Mouse (Mus musculus) CH12.LX (cell line): Measurements from ENCODE around the gene Esrrb. TPM values are rescaled to one million over a fixed set of nuclear protein-coding genes. Genes with fewer than 3 reads are reported as not detected.

Experiments
- DNase-seq: peaks from one replicate; pipeline ENCODE4 v3.0.0-alpha.2; 2013; ENCODE audit errors: extremely low read depth
- H3K27ac ChIP-seq: 2 replicates; pipeline ENCODE4 v1.5.1; 2012; ENCODE audit warnings: low read depth, mild to moderate bottlenecking, control low read depth, moderate library complexity; ENCODE audit not compliant: insufficient read depth
- H3K27me3 ChIP-seq: replicated peaks from 2 replicates; pipeline ENCODE3; 2012; ENCODE audit warnings: inconsistent platforms
- H3K36me3 ChIP-seq, 2 experiments: replicated peaks in 1 of 2; 2 replicates each; pipeline versions ENCODE3 to v1.6.1; 2012; ENCODE audit warnings: inconsistent platforms in 1 of 2, low read length in 1 of 2, mild to moderate bottlenecking in 1 of 2, mixed read lengths in 1 of 2, moderate library complexity in 1 of 2; ENCODE audit not compliant: control insufficient read depth in 1 of 2, insufficient read depth in 1 of 2
- H3K4me1 ChIP-seq, 2 experiments: 2 replicates each; pipeline ENCODE4 v1.6.1; 2012; ENCODE audit warnings: inconsistent platforms in 1 of 2, moderate library complexity in 1 of 2; ENCODE audit not compliant: insufficient read depth in 2 of 2, control insufficient read depth in 1 of 2
- H3K4me2 ChIP-seq: 2 replicates; pipeline ENCODE4 v1.6.1; 2012; ENCODE audit warnings: low read depth, mild to moderate bottlenecking, control low read depth; ENCODE audit not compliant: poor library complexity, insufficient read depth, severe bottlenecking
- H3K4me3 ChIP-seq, 3 experiments: fragments of 150-350 bp in 1 of 3; sonication (generic) in 1 of 3; replicated peaks in 1 of 3; 2 replicates each; pipeline versions ENCODE3 to v1.5.1; 2011 to 2012; ENCODE audit warnings: low read depth in 2 of 3, low read length in 2 of 3, mild to moderate bottlenecking in 2 of 3, moderate library complexity in 2 of 3, control low read depth in 1 of 3, improper control_type of control experiment in 1 of 3, inconsistent platforms in 1 of 3, mixed read lengths in 1 of 3; ENCODE audit not compliant: poor library complexity in 1 of 3
- H3K79me2 ChIP-seq: replicated peaks from 2 replicates; pipeline ENCODE4 v1.6.1; 2012; ENCODE audit warnings: mild to moderate bottlenecking, moderate library complexity; ENCODE audit not compliant: control insufficient read depth, poor library complexity, insufficient read depth, severe bottlenecking; ENCODE audit errors: extremely low read depth
- H3K9ac ChIP-seq: 2 replicates; pipeline ENCODE4 v1.6.1; 2012; ENCODE audit warnings: low read depth, mild to moderate bottlenecking, control low read depth, moderate library complexity; ENCODE audit not compliant: insufficient read depth
- H3K9me3 ChIP-seq: replicated peaks from 2 replicates; pipeline ENCODE3; 2012; ENCODE audit warnings: low read length, inconsistent platforms, mixed read lengths
- BHLHE40 ChIP-seq: IDR thresholded peaks from 2 replicates; pipeline ENCODE4 v1.6.1; 2011; ENCODE audit warnings: mild to moderate bottlenecking, low read depth, low read length, improper control_type of control experiment
- CHD2 ChIP-seq: IDR thresholded peaks from 2 replicates; pipeline ENCODE4 v1.6.1; 2011; ENCODE audit warnings: low read length, improper control_type of control experiment
- E2F4 ChIP-seq: IDR thresholded peaks from 2 replicates; pipeline ENCODE4 v1.6.1; 2011; ENCODE audit warnings: low read depth, low read length, improper control_type of control experiment; ENCODE audit not compliant: insufficient replicate concordance
- EP300 ChIP-seq: IDR thresholded peaks from 2 replicates; pipeline ENCODE4 v1.6.1; 2011; ENCODE audit warnings: low read length, improper control_type of control experiment
- ETS1 ChIP-seq: conservative IDR thresholded peaks from 2 replicates; pipeline ENCODE4 v1.6.1; 2012; ENCODE audit warnings: low read depth, mild to moderate bottlenecking, inconsistent platforms, low read length, improper control_type of control experiment, moderate library complexity
- GABPA ChIP-seq: IDR thresholded peaks from 2 replicates; pipeline ENCODE4 v1.6.1; 2012; ENCODE audit warnings: low read depth, low read length, improper control_type of control experiment, inconsistent platforms; ENCODE audit not compliant: insufficient replicate concordance
- JUN ChIP-seq: IDR thresholded peaks from 2 replicates; pipeline ENCODE4 v1.6.1; 2011; ENCODE audit warnings: low read depth, mild to moderate bottlenecking, low read length, improper control_type of control experiment, moderate library complexity; ENCODE audit not compliant: insufficient read depth
- KAT2A ChIP-seq: IDR thresholded peaks from 2 replicates; pipeline ENCODE4 v1.6.1; 2012; ENCODE audit warnings: low read length, improper control_type of control experiment, inconsistent platforms; ENCODE audit not compliant: insufficient replicate concordance
- MAFK ChIP-seq: IDR thresholded peaks from 2 replicates; pipeline ENCODE4 v1.6.1; 2011; ENCODE audit warnings: low read length, improper control_type of control experiment; ENCODE audit not compliant: insufficient replicate concordance
- MAX ChIP-seq: IDR thresholded peaks from 2 replicates; pipeline ENCODE4 v1.6.1; 2011; ENCODE audit warnings: low read length, improper control_type of control experiment
- MAZ ChIP-seq: IDR thresholded peaks from 2 replicates; pipeline ENCODE4 v1.6.1; 2012; ENCODE audit warnings: low read depth, mild to moderate bottlenecking, inconsistent platforms, low read length, improper control_type of control experiment, moderate library complexity
- MEF2A ChIP-seq: IDR thresholded peaks from 2 replicates; pipeline ENCODE4 v1.6.1; 2014; ENCODE audit warnings: low read depth, mild to moderate bottlenecking, inconsistent platforms, low read length, improper control_type of control experiment, borderline replicate concordance
- MYC ChIP-seq: IDR thresholded peaks from 2 replicates; pipeline ENCODE4 v1.6.1; 2011; ENCODE audit warnings: low read depth, mild to moderate bottlenecking, improper control_type of control experiment, low read length
- PAX5 ChIP-seq: IDR thresholded peaks from 2 replicates; pipeline ENCODE4 v1.6.1; 2012; ENCODE audit warnings: low read length, inconsistent platforms, mixed read lengths
- POLR2A ChIP-seq: IDR thresholded peaks from 2 replicates; pipeline ENCODE4 v1.6.1; 2011; ENCODE audit warnings: low read depth, mild to moderate bottlenecking, improper control_type of control experiment, low read length
- RCOR1 ChIP-seq: conservative IDR thresholded peaks from 2 replicates; pipeline ENCODE4 v1.6.1; 2012; ENCODE audit warnings: low read depth, mild to moderate bottlenecking, inconsistent platforms, low read length, improper control_type of control experiment
- SMC3 ChIP-seq: IDR thresholded peaks from 2 replicates; pipeline ENCODE4 v1.6.1; 2011; ENCODE audit warnings: low read depth, low read length, improper control_type of control experiment
- USF1 ChIP-seq: IDR thresholded peaks from 2 replicates; pipeline ENCODE4 v1.6.1; 2014; ENCODE audit warnings: low read depth, mild to moderate bottlenecking, inconsistent platforms, low read length, improper control_type of control experiment
- USF2 ChIP-seq: conservative IDR thresholded peaks from 2 replicates; pipeline ENCODE4 v1.6.1; 2011; ENCODE audit warnings: low read depth, low read length, improper control_type of control experiment
- ZKSCAN1 ChIP-seq: IDR thresholded peaks from 2 replicates; pipeline ENCODE4 v1.6.1; 2012; ENCODE audit warnings: low read depth, inconsistent platforms, low read length, improper control_type of control experiment, borderline replicate concordance
- ZMIZ1 ChIP-seq: IDR thresholded peaks from 2 replicates; pipeline ENCODE4 v1.6.1; 2012; ENCODE audit warnings: low read depth, mild to moderate bottlenecking, inconsistent platforms, low read length, improper control_type of control experiment
- ZNF384 ChIP-seq: IDR thresholded peaks from 2 replicates; pipeline ENCODE4 v1.6.1; 2012; ENCODE audit warnings: low read depth, low read length, improper control_type of control experiment, inconsistent platforms
- dilution Hi-C: fragments of 300-500 bp; cut with MboI; formaldehyde crosslinking; loops from 2 replicates; pipeline ENCODE4 v1.14.3; 2020; ENCODE audit warnings: low sequenced_read_pairs; ENCODE audit not compliant: extremely low pct_unique_long_range_greater_than_20kb, extremely low pct_ligation_motif_present
- in situ Hi-C: fragments of 300-500 bp; cut with MboI; formaldehyde crosslinking; loops from 3 replicates; pipeline ENCODE4 v1.14.3; 2019; ENCODE audit warnings: low sequenced_read_pairs, low pct_ligation_motif_present, low pct_unique_long_range_greater_than_20kb, mixed read lengths
- polyA plus RNA-seq: library from polyadenylated mRNA; unstranded; fragments of >175 nt; gene quantifications from 2 replicates; pipeline ENCODE4 v1.2.1, GENCODE M21; 2012; ENCODE audit warnings: low read depth; ENCODE audit not compliant: insufficient read length
- total RNA-seq, 2 experiments: library from RNA; depleted of rRNA; stranded (reverse); fragments of 300-350 nt in 1 of 2; fragments of >200 nt in 1 of 2; gene quantifications; 2 replicates each; pipeline ENCODE4 v1.2.3; 2012 to 2014

Gene Esrrb
- total and polyA plus RNA-seq, 3 experiments: not detected

- no peak for TF ChIP-seq USF2
Measured at GRCm38 (mm10) chr12:86509295-86510279, 148.7 kb downstream of the Esrrb start (continued).

GRCm38 (mm10) chr12:86512335-86512734 lies 151.4 kb downstream of the Esrrb start:
- Histone ChIP-seq H3K4me3 (no peak overlapping the region), H3K4me1 (peaks cover 0 to 5% of the 10 kb centered on the region in 2 experiments; a peak in 2 of 4 replicates), H3K36me3 (no peaks in the 10 kb centered on the region)
- in situ Hi-C loops: no loop called here
- TF ChIP-seq ETS1 (no peak), MYC (no peak), MAX (no peak)
- TF ChIP-seq, all 38 proteins: peak for 0
- Histone ChIP-seq H3K4me2 (no peak overlapping the region), H3K9me3 (peaks cover 9% of the 10 kb centered on the region), H3K79me2 (no peaks in the 10 kb centered on the region), H3K27ac (no peak overlapping the region), H3K9ac (no peak overlapping the region), H3K27me3 (peaks cover 89% of the 10 kb centered on the region)
- dilution Hi-C loops: no loop called here
- no peak for DNase-seq

- no peaks in the 10 kb centered on the region for H3K4me1 ChIP-seq
- no peaks in the 10 kb centered on the region for H3K79me2 ChIP-seq
- dilution Hi-C loops: no loop called here
- no peak for DNase-seq
- H3K27me3 ChIP-seq: peaks cover 88% of the 10 kb centered on the region
- no peak overlapping the region for H3K27ac ChIP-seq
- no peak overlapping the region for H3K4me3 ChIP-seq
- H3K9me3 ChIP-seq: peaks cover 9% of the 10 kb centered on the region
- no peaks in the 10 kb centered on the region for H3K36me3 ChIP-seq
- in situ Hi-C loops: no loop called here
- TF ChIP-seq USF1 (no peak), ZKSCAN1 (no peak), ETS1 (no peak), JUN (no peak), MAFK (no peak), ZNF384 (no peak), RCOR1 (no peak), SMC3 (no peak), KAT2A (no peak), E2F4 (no peak), PAX5 (no peak), ZMIZ1 (no peak), GABPA (no peak), BHLHE40 (no peak), USF2 (no peak), MEF2A (no peak), POLR2A (no peak), EP300 (no peak), MAZ (no peak), CHD2 (no peak)
- no peak overlapping the region for H3K9ac ChIP-seq
- H3K4me2 ChIP-seq: no peak overlapping the region
Measured at GRCm38 (mm10) chr12:86513596-86513995, 152.7 kb downstream of the Esrrb start.
